Mouse (Mus musculus): ENCODE results near the gene Acbd4.

GRCm38 (mm10) chr11:103100361-103100760 lies 1.1 kb upstream of the Acbd4 start:
- TF ChIP-seq CTCF (IDR thresholded peaks at IDR 0.05; ENCODE audit: extremely low read depth, insufficient read depth, low read length) (no peak), POLR2A (IDR thresholded peaks at IDR 0.05; ENCODE audit: extremely low read depth, insufficient read depth, low read length) (no peak)
